Comparison of ENCODE assay signal across 15 mouse cellular contexts in the genomic region with DNA sequence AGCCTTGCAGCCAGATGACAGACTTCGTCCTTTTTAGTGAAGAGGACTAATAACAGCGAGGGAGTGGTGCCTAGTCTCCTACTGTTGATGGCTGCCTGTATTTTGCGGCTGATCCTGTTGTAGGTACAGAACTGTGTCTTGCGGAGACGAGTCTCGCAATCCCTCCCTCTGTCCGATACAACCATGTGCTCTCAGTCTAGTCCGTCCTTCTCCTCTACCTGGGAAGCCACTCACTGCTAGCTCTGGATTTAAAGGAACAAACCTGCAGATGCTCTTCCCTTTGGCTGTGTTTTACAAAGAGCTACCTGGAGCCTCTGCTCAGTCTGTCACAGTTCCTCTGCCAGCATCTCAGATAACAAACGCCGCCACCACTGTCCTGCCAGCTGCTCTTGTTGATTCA.
"Had no signal": no experiment of that assay in that cellular context is flagged by ENCODE, and none has a peak within 500 bp of the region (broad histone marks: within the 10 kb centered on the region; RNA-seq: fewer than 3 reads in every experiment).

No protein-coding gene starts in this region.

- ATAC-seq: liver, embryonic 12.5 days; midbrain, embryonic 15.5 days had no signal

- H3K27me3 ChIP-seq: liver, embryonic 12.5 days; midbrain, embryonic 12.5 days; midbrain, embryonic 15.5 days; neural tube, embryonic 12.5 days; stomach, embryonic 15.5 days had no signal

- H3K4me3 ChIP-seq: liver, embryonic 12.5 days; midbrain, embryonic 10.5 days; midbrain, embryonic 12.5 days; midbrain, embryonic 15.5 days; neural tube, embryonic 12.5 days; stomach, embryonic 15.5 days had no signal

- H3K27ac ChIP-seq: liver, embryonic 12.5 days; liver, embryonic 14.5 days; midbrain, embryonic 10.5 days; midbrain, embryonic 12.5 days; midbrain, embryonic 15.5 days; neural tube, embryonic 12.5 days; stomach, embryonic 15.5 days; stomach, postnatal 0 days had no signal

- H3K4me1 ChIP-seq: midbrain, embryonic 15.5 days; stomach, embryonic 15.5 days had no signal

- H3K9ac ChIP-seq: liver, embryonic 12.5 days; liver, embryonic 14.5 days; lung, embryonic 14.5 days; midbrain, embryonic 12.5 days; midbrain, embryonic 15.5 days; neural tube, embryonic 12.5 days; stomach, embryonic 15.5 days had no signal

- H3K9me3 ChIP-seq: liver, embryonic 12.5 days; midbrain, embryonic 10.5 days; midbrain, embryonic 12.5 days; midbrain, embryonic 15.5 days; neural tube, embryonic 12.5 days; stomach, embryonic 15.5 days had no signal

- DNase-seq: lung, adult 18-20 months; lung, embryonic 14.5 days; lung, postnatal 10 days; lung, postnatal 4 days; right cerebral cortex, postnatal 14 days; thymus, postnatal 14 days; thymus, postnatal 36 days had no signal

- H3K4me2 ChIP-seq: liver, embryonic 12.5 days; lung, embryonic 14.5 days; midbrain, embryonic 12.5 days; midbrain, embryonic 15.5 days; neural tube, embryonic 12.5 days; stomach, embryonic 15.5 days had no signal
